Mouse (Mus musculus): ENCODE results near the gene Txndc16. TPM values are rescaled to one million over a fixed set of nuclear protein-coding genes. Genes with fewer than 3 reads are reported as not detected.

Txndc16 gene
- total RNA-seq (2014; rRNA removed) (40.9 and 54.2 TPM in 2 replicates), polyA plus RNA-seq (2015; fragmentation: Nextera tagmentation; extraction: Ambion mirVana) (33.6 and 33.7 TPM in 2 replicates)

GRCm38 (mm10) chr14:45220090-45220956 is at the start of gene Txndc16:
Gene Txndc16 (minus strand): TSS chr14:45220328.
- H3K9me3 ChIP-seq (ENCODE audit: low read length), result no peaks in the 10 kb centered on the region
- no peak for TF ChIP-seq CTCF (IDR thresholded peaks at IDR 0.05; ENCODE audit: low read depth)
- WGBS, result under 1% methylated on average over 56 of the region's 59 CpGs

GRCm38 (mm10) chr14:45263831-45264592 is 43.9 kb upstream of the Txndc16 start:
- no peak for TF ChIP-seq CTCF (IDR thresholded peaks at IDR 0.05; ENCODE audit: low read depth)
- 83% methylated on average over 3 of the region's 3 CpGs for WGBS
- H3K36me3 ChIP-seq (ENCODE audit: insufficient read depth, low read length), result no peaks in the 10 kb centered on the region; the same call in 1 of the 2 replicates
- no peaks in the 10 kb centered on the region for H3K9me3 ChIP-seq (ENCODE audit: low read length)
- ATAC-seq (no peak), DNase-seq (ENCODE audit: low spot score) (no peak)
- no peak overlapping the region for H3K27ac ChIP-seq
- no peak overlapping the region for H3K9ac ChIP-seq (replicated peaks; ENCODE audit: low read length)
- no peaks in the 10 kb centered on the region for H3K4me1 ChIP-seq (ENCODE audit: insufficient read depth, low read length)
- no peaks in the 10 kb centered on the region for H3K27me3 ChIP-seq (ENCODE audit: insufficient read depth, low read length)
- no peak overlapping the region for H3K4me3 ChIP-seq (ENCODE audit: low read length)
- H3K4me2 ChIP-seq (ENCODE audit: low read depth, low read length), result no peak overlapping the region

More at GRCm38 (mm10) chr14:45220090-45220956, at the start of gene Txndc16:
- DNase-seq (ENCODE audit: low spot score) (peak; percentile 92), ATAC-seq (peak; percentile 25)
- H3K4me1 ChIP-seq (ENCODE audit: insufficient read depth, low read length), result 0 out of 2 replicates have a peak, but pooled peaks cover 5% of the 10 kb centered on the region
- H3K4me2 ChIP-seq (ENCODE audit: low read depth, low read length), result peak within 1 kb of the TSS; percentile 72
- peak within 1 kb of the TSS; percentile 97 for H3K9ac ChIP-seq (replicated peaks; ENCODE audit: low read length)
- peak within 1 kb of the TSS; percentile 77 for H3K4me3 ChIP-seq (ENCODE audit: low read length)
- peak within 1 kb of the TSS; percentile 98 for H3K27ac ChIP-seq
- H3K27me3 ChIP-seq (ENCODE audit: insufficient read depth, low read length), result no peaks in the 10 kb centered on the region
- H3K36me3 ChIP-seq (ENCODE audit: insufficient read depth, low read length), result no peaks in the 10 kb centered on the region

- 0 out of 2 replicates have a peak, but pooled peaks cover 1% of the 10 kb centered on the region for H3K36me3 ChIP-seq (ENCODE audit: insufficient read depth, low read length)
- no peak overlapping the region for H3K27ac ChIP-seq
- no peak overlapping the region for H3K4me3 ChIP-seq (ENCODE audit: low read length)
- H3K4me1 ChIP-seq (ENCODE audit: insufficient read depth, low read length), result no peaks in the 10 kb centered on the region
- ATAC-seq (no peak), DNase-seq (ENCODE audit: low spot score) (no peak)
- WGBS, result 88% methylated on average over 4 of the region's 4 CpGs
- H3K4me2 ChIP-seq (ENCODE audit: low read depth, low read length), result no peak overlapping the region
- H3K9me3 ChIP-seq (ENCODE audit: low read length), result no peaks in the 10 kb centered on the region
- no peaks in the 10 kb centered on the region for H3K27me3 ChIP-seq (ENCODE audit: insufficient read depth, low read length)
- TF ChIP-seq CTCF (IDR thresholded peaks at IDR 0.05; ENCODE audit: low read depth), result no peak
- no peak overlapping the region for H3K9ac ChIP-seq (replicated peaks; ENCODE audit: low read length)
These were observed 31.5 kb upstream of the Txndc16 start for GRCm38 (mm10) chr14:45251548-45252076.

GRCm38 (mm10) chr14:45241613-45242012 is 21.5 kb upstream of the Txndc16 start:
- Histone ChIP-seq H3K4me1 (ENCODE audit: insufficient read depth, low read length) (no peaks in the 10 kb centered on the region), H3K36me3 (ENCODE audit: insufficient read depth, low read length) (0 out of 2 replicates have a peak, but pooled peaks cover 1% of the 10 kb centered on the region), H3K4me2 (ENCODE audit: low read depth, low read length) (no peak overlapping the region), H3K27ac (no peak overlapping the region), H3K27me3 (ENCODE audit: insufficient read depth, low read length) (no peaks in the 10 kb centered on the region), H3K4me3 (ENCODE audit: low read length) (no peak overlapping the region), H3K9ac (replicated peaks; ENCODE audit: low read length) (no peak overlapping the region), H3K9me3 (ENCODE audit: low read length) (no peaks in the 10 kb centered on the region)
- peak; percentile 64 for TF ChIP-seq CTCF (IDR thresholded peaks at IDR 0.05; ENCODE audit: low read depth)
- 57% methylated on average over 1 of the region's 1 CpGs for WGBS
- DNase-seq (ENCODE audit: low spot score), result no peak
- no peak for ATAC-seq

- Histone ChIP-seq H3K27me3 (ENCODE audit: insufficient read depth, low read length) (no peaks in the 10 kb centered on the region), H3K4me1 (ENCODE audit: insufficient read depth, low read length) (no peaks in the 10 kb centered on the region), H3K4me2 (ENCODE audit: low read depth, low read length) (no peak overlapping the region), H3K4me3 (ENCODE audit: low read length) (no peak overlapping the region), H3K9ac (replicated peaks; ENCODE audit: low read length) (no peak overlapping the region), H3K9me3 (ENCODE audit: low read length) (no peaks in the 10 kb centered on the region), H3K36me3 (ENCODE audit: insufficient read depth, low read length) (no peaks in the 10 kb centered on the region), H3K27ac (no peak overlapping the region)
- ATAC-seq (no peak), DNase-seq (ENCODE audit: low spot score) (no peak)
- TF ChIP-seq CTCF (IDR thresholded peaks at IDR 0.05; ENCODE audit: low read depth), result no peak
- 80% methylated on average over 2 of the region's 2 CpGs for WGBS
These were observed 18.9 kb upstream of the Txndc16 start for GRCm38 (mm10) chr14:45239042-45239441.

- ATAC-seq (no peak), DNase-seq (ENCODE audit: low spot score) (peak; percentile 62)
- H3K27me3 ChIP-seq (ENCODE audit: insufficient read depth, low read length), result no peaks in the 10 kb centered on the region
- H3K4me1 ChIP-seq (ENCODE audit: insufficient read depth, low read length), result 0 out of 2 replicates have a peak, but pooled peaks cover 5% of the 10 kb centered on the region
- peak overlapping the region; percentile 98 for H3K27ac ChIP-seq
- H3K4me2 ChIP-seq (ENCODE audit: low read depth, low read length), result peak overlapping the region; percentile 69
- peak overlapping the region; percentile 97 for H3K9ac ChIP-seq (replicated peaks; ENCODE audit: low read length)
- peak overlapping the region; percentile 77 for H3K4me3 ChIP-seq (ENCODE audit: low read length)
- peak; percentile 25; the same call in 1 of the 2 replicates for TF ChIP-seq CTCF (IDR thresholded peaks at IDR 0.05; ENCODE audit: low read depth)
- no peaks in the 10 kb centered on the region for H3K36me3 ChIP-seq (ENCODE audit: insufficient read depth, low read length)
- no peaks in the 10 kb centered on the region for H3K9me3 ChIP-seq (ENCODE audit: low read length)
- WGBS, result 9% methylated on average over 11 of the region's 11 CpGs
These were observed 966 bp upstream of the Txndc16 start for GRCm38 (mm10) chr14:45220957-45221630.

Measured in hindbrain, postnatal 0 days (tissue).